Mouse (Mus musculus) erythroblast, embryonic 14.5 days (primary cell): ENCODE measurements around the gene Emp3. TPM values are rescaled to one million over a fixed set of nuclear protein-coding genes. Genes with fewer than 3 reads are reported as not detected.
"Not testable (repeated sequence)": the region's sequence is repeated elsewhere in the genome, so short reads cannot be mapped to it uniquely, and the experiment has no call there.

ENCODE experiments used
- H3K27me3 ChIP-seq: 2 replicates; pipeline ENCODE4 v1.6.1; 2012; ENCODE audit warnings: inconsistent platforms; ENCODE audit not compliant: control insufficient read depth
- H3K36me3 ChIP-seq: 2 replicates; pipeline ENCODE4 v1.6.1; 2012; ENCODE audit warnings: mild to moderate bottlenecking, inconsistent platforms; ENCODE audit not compliant: control insufficient read depth
- H3K4me1 ChIP-seq: 2 replicates; pipeline ENCODE4 v1.6.1; 2012; ENCODE audit warnings: inconsistent platforms; ENCODE audit not compliant: control insufficient read depth
- H3K4me3 ChIP-seq: replicated peaks from 2 replicates; pipeline ENCODE3; 2012; ENCODE audit warnings: moderate library complexity, mild to moderate bottlenecking, inconsistent platforms
- H3K9me3 ChIP-seq: 2 replicates; pipeline ENCODE4 v1.6.1; 2012; ENCODE audit warnings: low read length, inconsistent platforms, mixed read lengths; ENCODE audit not compliant: control insufficient read depth
- GATA1 ChIP-seq: IDR thresholded peaks from 2 replicates; pipeline ENCODE4 v1.6.1; 2012; ENCODE audit warnings: low read length, inconsistent platforms, mixed read lengths
- TAL1 ChIP-seq: IDR thresholded peaks from 3 replicates; pipeline ENCODE4 v1.6.1; 2012; ENCODE audit warnings: low read length, inconsistent platforms, mixed read lengths
- polyA plus RNA-seq: library from polyadenylated mRNA; stranded (reverse); fragments of >175 nt; gene quantifications from 2 replicates; pipeline ENCODE4 v1.2.3, GENCODE M21; 2012

Gene Emp3
- 3.5 and 9.5 TPM in 2 replicates for polyA plus RNA-seq

DNA sequence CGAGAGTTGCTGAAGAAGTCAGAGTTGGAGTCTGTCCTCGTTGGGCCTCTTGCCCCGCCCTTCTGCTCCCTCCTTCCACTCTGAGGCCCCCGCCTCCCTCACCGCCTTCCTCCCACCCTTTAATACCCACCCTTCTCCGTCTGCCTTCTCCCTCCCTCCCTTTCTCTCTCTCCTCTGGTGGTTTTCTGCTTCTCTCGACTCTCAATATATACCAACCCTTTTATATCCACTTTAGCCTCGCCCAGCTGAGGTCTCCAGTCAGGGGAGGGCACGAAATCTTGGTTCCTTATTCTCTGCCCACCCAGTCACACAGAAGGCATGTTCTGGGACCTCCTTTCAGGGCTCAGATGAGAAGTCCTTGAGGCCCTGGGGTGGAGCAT is at the start of gene Emp3:
TSS of gene Emp3 (minus strand) at position 163 of the 380 bp plus-strand sequence.
- Histone ChIP-seq H3K4me3 (peak within 1 kb of the TSS; percentile 66), H3K4me1 (peaks cover 77% of the 10 kb centered on the region), H3K27me3 (no peaks in the 10 kb centered on the region), H3K9me3 (peaks cover 2% of the 10 kb centered on the region; the same call in 1 of the 2 replicates), H3K36me3 (peaks cover 22% of the 10 kb centered on the region)
- no peak for TF ChIP-seq GATA1
- TF ChIP-seq TAL1 = no peak

GRCm38 (mm10) chr7:45956611-45957010 is 35.4 kb upstream of the Emp3 start:
- Histone ChIP-seq H3K9me3 (no peaks in the 10 kb centered on the region), H3K27me3 (no peaks in the 10 kb centered on the region), H3K4me3 (no peak overlapping the region), H3K4me1 (no peaks in the 10 kb centered on the region), H3K36me3 (no peaks in the 10 kb centered on the region)
- no peak for TF ChIP-seq GATA1
- no peak for TF ChIP-seq TAL1

GRCm38 (mm10) chr7:45949061-45949460 is 27.9 kb upstream of the Emp3 start:
- Histone ChIP-seq H3K36me3 (no peaks in the 10 kb centered on the region), H3K4me3 (no peak overlapping the region)

GRCm38 (mm10) chr7:45943280-45943679 is 22.1 kb upstream of the Emp3 start:
- not testable (repeated sequence) for H3K27me3 ChIP-seq, H3K9me3 ChIP-seq, H3K4me1 ChIP-seq, H3K4me3 ChIP-seq, H3K36me3 ChIP-seq

More at GRCm38 (mm10) chr7:45949061-45949460, 27.9 kb upstream of the Emp3 start:
- H3K27me3 ChIP-seq = no peaks in the 10 kb centered on the region
- no peaks in the 10 kb centered on the region for H3K4me1 ChIP-seq
- TF ChIP-seq TAL1 (no peak), GATA1 (no peak)
- H3K9me3 ChIP-seq = no peaks in the 10 kb centered on the region

- no peaks in the 10 kb centered on the region for H3K36me3 ChIP-seq
- H3K4me3 ChIP-seq = no peak overlapping the region
- H3K9me3 ChIP-seq = no peaks in the 10 kb centered on the region
- H3K27me3 ChIP-seq = no peaks in the 10 kb centered on the region
- H3K4me1 ChIP-seq = no peaks in the 10 kb centered on the region
- TF ChIP-seq TAL1 (no peak), GATA1 (no peak)
These were observed 20.8 kb upstream of the Emp3 start for GRCm38 (mm10) chr7:45941986-45942385.

- Histone ChIP-seq H3K27me3 (no peaks in the 10 kb centered on the region), H3K9me3 (no peaks in the 10 kb centered on the region), H3K36me3 (no peaks in the 10 kb centered on the region), H3K4me3 (no peak overlapping the region), H3K4me1 (no peaks in the 10 kb centered on the region)
- TF ChIP-seq GATA1 = no peak
- TF ChIP-seq TAL1 = no peak
These were observed 18.6 kb upstream of the Emp3 start for GRCm38 (mm10) chr7:45939836-45940235.

DNA sequence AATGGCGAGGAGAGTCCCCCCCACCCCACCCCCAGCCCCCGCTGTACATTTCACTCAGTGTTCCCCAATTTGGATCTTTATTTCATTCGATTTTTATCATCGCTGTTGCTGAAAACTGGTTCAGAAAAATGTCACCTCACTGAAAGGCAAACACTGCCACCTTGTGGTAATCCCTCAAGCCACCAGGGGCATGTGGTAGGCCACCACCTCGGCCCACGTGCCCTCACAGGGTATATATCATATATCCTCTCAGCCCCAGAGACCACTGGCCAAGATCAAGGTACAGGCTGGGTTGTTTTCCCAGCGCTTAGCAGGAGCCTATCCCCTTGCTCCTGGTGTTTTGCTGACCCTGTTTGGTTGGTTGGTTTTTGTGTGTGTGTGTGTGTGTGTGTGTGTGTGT is 13.9 kb upstream of the Emp3 start:
- Histone ChIP-seq H3K4me3 (no peak overlapping the region), H3K36me3 (no peaks in the 10 kb centered on the region), H3K4me1 (no peaks in the 10 kb centered on the region), H3K9me3 (peaks cover 13% of the 10 kb centered on the region), H3K27me3 (no peaks in the 10 kb centered on the region)
- TF ChIP-seq GATA1 (no peak), TAL1 (no peak)

GRCm38 (mm10) chr7:45933766-45934165 is 12.6 kb upstream of the Emp3 start:
- not testable (repeated sequence) for H3K36me3 ChIP-seq, H3K4me3 ChIP-seq

GRCm38 (mm10) chr7:45929688-45930087 is 8.5 kb upstream of the Emp3 start:
- Histone ChIP-seq H3K27me3 (peaks cover 13% of the 10 kb centered on the region), H3K9me3 (peaks cover 20% of the 10 kb centered on the region), H3K4me1 (peaks cover 1% of the 10 kb centered on the region), H3K4me3 (no peak overlapping the region), H3K36me3 (no peaks in the 10 kb centered on the region)
- TF ChIP-seq TAL1 (no peak), GATA1 (no peak)

More at GRCm38 (mm10) chr7:45933766-45934165, 12.6 kb upstream of the Emp3 start:
- H3K4me1 ChIP-seq, H3K27me3 ChIP-seq: not testable (repeated sequence)
- peaks cover 13% of the 10 kb centered on the region for H3K9me3 ChIP-seq

- H3K4me1 ChIP-seq = peaks cover 10% of the 10 kb centered on the region
These were observed 7.6 kb upstream of the Emp3 start for GRCm38 (mm10) chr7:45928626-45929295.

More at GRCm38 (mm10) chr7:45928626-45929295, 7.6 kb upstream of the Emp3 start:
- Histone ChIP-seq H3K9me3 (peaks cover 20% of the 10 kb centered on the region), H3K27me3 (peaks cover 13% of the 10 kb centered on the region), H3K36me3 (no peaks in the 10 kb centered on the region), H3K4me3 (no peak overlapping the region)
- TF ChIP-seq GATA1 = no peak
- no peak for TF ChIP-seq TAL1
